Mouse (Mus musculus): ENCODE measurements around the gene Wdr44.
"Not testable (repeated sequence)": the region's sequence is repeated elsewhere in the genome, so short reads cannot be mapped to it uniquely, and the experiment has no call there.

The Wdr44 gene

DNA sequence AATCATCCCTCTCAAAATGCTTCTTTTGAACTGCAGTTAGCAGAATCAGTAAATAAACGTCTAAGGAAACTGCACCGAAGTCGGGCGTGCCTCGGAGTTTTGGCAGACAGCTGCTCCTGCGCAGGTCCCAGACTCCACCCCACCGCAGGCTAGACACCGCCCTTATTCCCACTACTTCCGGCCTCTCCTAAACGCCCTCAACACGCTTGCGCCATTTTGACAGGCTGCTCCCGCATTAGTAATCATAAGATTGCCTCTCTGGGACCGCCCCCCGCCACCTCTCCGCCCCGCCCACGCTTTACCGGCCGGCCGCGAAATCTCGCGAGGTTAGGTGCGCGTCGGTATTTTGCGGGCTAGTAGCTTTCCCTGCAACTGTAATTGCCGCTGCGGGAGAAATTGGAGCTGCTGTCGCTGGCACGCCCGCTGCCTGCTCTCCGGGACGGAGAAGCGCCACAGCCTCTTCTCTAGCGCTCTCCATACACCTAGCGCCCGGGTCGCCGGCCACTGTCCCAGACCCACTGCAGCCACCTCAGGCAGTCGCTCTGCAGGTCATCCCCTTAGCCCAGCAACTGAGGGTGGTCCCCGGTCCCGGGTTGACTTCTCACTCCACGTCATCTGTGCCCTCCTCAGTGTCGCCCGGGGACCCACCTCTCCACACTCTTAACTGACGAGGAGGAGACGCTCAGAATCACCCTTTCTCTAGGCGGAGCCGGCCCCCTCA is at the start of gene Wdr44:
Gene Wdr44 (plus strand): TSS at position 330 of the 721 bp plus-strand sequence.
- DNase-seq (ENCODE audit: low read depth, low spot score): peak; percentile 81

DNA sequence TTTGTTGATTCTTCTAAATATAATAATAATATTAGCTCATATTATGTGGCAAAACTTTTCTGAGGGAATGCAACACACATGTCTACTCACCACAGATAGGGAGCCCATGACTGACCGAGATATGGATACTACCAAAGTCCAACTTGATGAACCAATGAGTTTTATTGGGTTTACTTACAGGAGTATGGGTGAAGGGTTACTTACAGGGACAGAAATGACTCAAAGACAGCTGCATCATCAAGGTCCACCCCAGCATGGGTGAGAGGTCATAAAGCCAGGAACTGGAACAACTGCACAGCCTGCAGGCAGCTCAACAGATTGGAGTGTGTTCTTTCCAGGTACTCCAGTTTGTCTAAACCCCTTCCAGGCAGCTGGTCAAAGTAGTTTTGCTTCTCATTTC is 44.5 kb upstream of the Wdr44 start:
- DNase-seq (ENCODE audit: low read depth, low spot score): no peak

DNA sequence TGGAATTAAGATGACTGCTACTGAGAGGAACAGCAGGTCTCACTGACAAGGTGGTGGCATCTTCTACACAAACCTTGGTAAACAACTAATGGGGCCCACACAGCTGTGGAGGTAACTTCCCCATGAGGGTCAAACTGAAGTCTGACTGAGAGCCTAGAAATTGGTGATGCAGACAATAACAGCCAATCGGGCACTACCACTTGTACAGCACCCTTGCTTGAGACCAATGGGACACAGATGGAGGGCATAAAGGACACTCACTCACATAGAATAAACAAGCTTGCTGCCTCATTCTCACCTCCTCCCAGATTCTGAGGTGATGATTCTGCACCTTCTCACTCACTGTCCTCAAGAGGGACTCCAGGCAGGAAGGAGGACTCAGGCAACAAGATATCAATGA is 30.6 kb upstream of the Wdr44 start:
- DNase-seq (ENCODE audit: low read depth, low spot score): no peak

DNA sequence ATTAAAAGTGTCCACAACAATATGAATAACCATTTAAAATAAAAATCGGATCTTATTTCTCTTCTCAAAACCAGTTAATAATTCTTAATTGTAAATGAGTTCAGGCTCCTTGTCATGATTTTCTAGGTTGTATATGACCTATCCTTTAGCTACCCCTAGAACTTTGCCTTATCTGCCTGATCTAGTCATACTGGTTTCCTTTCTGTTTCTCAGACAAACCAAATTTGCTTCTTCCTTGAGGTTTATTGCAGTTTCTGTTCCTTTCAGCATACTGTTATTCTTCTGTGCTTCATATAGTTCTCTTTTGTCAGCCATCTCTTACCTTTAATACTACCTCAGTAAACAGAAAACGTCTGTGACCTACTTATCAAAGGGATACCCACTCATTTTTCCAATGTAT is 19.7 kb upstream of the Wdr44 start:
- DNase-seq (ENCODE audit: low read depth, low spot score): no peak

DNA sequence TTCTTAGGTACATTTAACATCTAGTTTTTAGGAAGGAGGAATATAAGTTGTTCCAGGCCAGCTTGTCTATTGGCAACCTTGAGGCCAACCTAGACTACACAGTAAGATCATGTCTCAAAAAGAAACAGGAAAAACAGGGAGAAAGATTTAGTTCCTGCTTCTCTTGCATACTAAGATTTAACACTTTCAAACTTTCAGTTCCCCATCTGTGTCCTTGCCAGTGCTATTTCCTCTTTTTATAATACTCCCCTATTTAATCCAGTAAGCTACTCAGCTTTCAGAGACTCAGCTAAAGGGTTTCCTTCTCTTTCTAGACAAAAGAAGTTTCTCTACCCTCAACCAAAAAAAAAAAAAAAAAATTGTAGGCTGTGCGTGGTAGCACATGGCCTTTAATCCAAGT is 17.4 kb upstream of the Wdr44 start:
- DNase-seq (ENCODE audit: low read depth, low spot score): no peak

DNA sequence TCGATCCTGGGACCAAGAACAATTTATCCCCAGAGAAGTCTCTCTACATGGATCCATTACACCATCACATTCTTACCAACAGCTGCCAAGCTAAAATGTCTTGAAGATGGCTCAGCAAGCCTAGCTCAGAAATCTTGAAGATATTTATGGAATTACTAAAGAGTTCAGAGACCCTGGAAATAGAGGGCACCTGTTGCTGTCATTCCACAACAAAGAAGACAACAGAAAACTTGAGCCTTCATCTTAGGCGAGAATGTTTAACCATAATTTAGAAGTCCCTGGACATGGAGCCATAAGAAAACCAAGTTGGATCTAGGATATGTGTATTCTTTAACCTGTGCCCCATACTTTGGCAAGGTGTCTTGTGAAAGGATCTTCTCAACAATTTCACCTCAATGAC is 16.3 kb upstream of the Wdr44 start:
- DNase-seq (ENCODE audit: low read depth, low spot score): no peak

DNA sequence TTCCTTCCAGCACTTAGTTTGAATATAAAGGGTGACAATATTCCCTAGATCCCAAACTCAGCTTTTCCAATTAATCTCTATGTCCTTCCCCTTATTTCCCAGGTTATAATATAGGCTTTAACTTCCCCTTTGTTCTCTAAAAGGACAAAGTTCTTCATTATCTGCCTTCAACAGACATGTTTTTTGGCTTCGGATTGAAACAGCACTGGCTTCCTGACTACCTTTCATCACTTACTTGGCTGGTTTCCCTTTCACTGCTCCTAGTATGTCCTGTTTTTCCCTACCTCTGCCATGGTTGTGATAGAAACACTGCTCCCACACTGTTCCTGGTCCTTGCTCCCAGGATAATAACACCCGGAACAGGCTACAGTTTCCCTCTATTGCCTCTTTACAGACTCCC is 15.3 kb upstream of the Wdr44 start:
- DNase-seq (ENCODE audit: low read depth, low spot score): no peak

DNA sequence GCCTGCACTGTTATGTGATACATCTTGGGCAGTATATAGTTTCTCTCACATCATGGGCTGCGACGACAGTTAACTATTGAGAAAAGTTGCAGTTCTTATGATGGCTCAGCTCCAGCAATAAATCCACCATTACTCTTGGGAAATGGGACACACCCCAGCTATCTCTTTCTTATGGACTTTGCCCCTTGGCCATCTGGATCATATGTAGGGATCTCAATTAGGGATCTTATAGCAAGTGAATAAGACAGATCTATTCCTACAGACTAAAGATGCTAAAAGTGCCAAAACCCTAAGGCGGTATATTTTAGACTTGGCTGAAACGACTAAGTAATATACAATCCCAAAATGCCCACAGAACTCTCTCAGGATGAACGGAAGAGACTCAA is 522 bp upstream of the Wdr44 start:
- DNase-seq (ENCODE audit: low read depth, low spot score): no peak

DNA sequence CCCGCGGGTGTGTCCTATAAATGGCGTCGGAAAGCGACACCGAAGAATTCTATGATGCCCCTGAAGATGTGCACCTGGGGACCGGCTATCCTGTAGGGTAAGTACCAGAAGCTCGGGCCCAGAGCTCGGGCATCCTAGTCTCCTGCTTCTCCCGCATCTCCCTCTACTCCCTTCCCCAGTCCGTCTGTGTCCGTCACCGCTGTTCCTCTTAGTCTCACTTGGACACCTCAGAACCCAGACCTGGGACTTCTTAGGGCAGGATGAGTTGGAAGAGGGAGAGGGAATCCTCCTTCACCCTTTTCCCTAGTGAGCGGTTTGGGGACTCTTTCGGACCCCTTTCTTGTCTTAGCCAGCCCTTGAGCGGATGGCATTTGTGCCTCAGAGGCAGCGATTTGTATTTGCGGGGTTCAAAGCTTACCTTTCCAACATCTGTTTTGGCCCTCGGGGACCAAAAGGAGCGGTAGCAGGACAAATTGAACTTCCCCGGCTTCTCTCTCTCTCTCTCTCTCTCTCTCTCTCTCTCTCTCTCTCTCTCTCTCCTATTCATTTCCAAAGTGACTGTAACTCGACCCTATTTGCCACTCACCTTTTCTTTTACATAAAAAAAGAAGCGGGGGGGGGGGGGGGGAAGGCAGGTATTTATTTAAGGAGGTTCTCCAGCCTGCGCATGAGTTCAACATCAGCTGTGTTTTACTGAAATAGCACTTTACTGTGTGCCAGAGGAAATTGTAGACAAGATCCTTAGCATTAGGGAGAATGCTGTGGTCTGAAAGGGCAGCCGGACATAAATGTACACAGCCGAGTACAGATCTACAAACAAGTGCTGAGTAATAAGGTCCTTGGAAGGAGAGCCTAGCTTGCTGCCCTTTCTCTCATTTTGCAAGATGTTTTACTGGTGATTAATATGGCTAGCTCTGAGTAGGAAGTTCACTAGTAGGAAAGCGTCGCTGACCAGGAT is 871 bp downstream of the Wdr44 start:
- DNase-seq (ENCODE audit: low read depth, low spot score): no peak

DNA sequence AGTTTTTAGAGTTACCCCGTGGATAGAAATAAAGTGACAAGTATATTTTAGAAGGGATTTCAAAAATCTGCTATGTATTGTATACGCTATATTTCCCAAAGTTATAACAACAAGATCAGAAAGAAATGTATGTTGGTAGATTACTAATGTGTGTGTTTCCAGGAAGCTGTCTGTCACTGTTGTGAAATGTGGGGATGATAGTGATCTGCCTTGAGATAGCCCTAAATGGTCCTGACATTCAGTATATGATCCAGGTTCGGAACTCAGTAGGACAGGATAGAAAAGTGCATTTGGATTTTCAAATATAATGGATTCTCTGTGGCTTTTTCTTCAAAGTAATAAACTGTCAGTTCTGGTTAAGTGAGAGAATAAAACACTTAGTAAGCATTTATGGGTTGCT is 1.7 kb downstream of the Wdr44 start:
- no peak for DNase-seq (ENCODE audit: low read depth, low spot score)

DNA sequence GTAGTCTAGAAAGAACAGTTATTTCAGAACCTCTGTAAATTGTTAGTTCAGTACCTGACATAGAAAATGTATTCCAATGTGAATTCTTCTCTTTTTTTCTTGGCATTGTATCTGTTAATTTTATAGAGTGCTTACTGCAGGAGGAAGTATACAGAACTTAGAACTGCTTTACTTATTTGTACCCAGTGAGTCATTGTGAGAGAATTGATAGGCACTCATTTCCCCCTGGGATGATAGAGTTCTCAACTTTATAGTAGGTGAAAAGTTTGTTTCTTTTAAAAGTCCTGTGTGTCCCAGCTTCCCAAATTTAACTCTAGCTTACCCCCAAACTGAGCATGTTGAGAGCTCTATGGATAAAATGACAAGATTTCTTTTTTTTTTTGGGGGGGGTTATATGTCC is 2.3 kb downstream of the Wdr44 start:
- DNase-seq (ENCODE audit: low read depth, low spot score): no peak

DNA sequence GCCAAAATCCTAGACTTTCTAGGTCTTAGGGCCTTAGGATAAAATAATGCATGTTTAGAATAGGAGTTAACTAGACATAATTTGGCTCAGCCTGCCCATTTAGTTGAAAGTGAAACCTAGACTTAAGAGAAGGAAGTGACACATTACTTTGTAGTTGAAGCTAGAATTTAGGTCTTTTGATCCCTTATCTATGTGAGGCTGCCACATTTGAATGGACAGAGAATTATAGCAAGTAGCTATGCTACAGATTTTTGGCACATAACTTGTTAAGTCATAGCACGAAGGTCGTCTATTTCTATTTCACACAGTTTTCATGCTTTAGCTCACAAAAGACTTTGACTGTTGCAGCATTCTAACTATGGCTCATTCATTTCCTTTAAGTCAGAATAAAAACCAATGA is 4.5 kb downstream of the Wdr44 start:
- DNase-seq (ENCODE audit: low read depth, low spot score): no peak

DNA sequence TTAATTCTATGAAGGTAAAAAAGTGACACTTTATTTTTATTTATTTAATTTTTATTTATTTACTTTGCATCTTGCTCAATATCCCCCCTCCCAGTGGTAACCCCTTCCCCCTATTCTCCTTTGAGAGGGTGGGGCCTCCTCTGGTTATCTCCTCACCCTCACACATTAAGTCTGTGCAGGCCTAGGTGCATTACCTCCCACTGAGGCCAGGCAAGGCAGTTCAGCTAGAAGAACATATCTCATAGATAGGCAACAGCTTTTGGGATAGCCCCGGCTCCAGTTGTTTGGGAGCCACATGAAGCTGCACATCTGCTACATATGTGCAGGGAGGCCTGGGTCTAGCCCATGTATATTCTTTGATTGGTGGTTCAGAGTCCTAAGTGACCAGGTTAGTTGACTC is 6.2 kb downstream of the Wdr44 start:
- no peak for DNase-seq (ENCODE audit: low read depth, low spot score)

DNA sequence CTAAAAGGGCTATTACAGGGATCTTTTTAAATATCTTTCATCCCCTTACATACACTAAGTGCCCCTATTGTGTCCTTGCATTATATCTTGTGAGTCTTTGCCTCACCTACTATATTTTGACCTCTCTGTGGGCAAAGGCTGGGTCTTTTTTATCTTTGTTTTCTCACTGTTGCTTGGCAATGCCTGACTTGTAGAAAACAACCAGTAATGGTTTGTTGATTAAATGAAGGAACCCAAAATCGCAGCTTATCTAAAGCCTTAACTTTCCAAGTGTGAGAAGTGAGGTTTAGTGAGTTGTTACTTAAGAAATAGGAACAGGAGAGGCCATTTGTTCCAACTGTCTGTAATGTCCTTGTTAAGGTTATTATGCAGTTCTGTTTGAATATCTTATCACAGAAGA is 24.4 kb downstream of the Wdr44 start:
- no peak for DNase-seq (ENCODE audit: low read depth, low spot score)

DNA sequence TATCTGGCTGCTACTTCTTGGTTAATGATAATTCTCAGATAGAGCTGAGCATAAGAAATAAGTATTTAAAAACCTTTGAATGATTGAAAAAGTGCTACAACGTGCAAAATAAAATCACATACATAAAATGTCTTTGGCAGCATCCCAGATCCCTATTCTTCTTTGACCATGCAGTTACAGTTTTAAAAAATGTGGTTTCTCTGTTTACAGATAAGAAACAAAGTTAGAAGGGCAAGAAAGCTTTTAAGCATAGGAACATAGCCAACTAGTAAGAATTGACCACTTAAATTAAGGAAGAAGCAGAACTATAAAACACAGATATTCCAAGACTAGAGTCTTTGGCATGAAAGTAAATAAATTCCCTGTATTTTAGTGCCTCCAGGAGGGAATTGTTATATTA is 34.6 kb downstream of the Wdr44 start:
- no peak for DNase-seq (ENCODE audit: low read depth, low spot score)

DNA sequence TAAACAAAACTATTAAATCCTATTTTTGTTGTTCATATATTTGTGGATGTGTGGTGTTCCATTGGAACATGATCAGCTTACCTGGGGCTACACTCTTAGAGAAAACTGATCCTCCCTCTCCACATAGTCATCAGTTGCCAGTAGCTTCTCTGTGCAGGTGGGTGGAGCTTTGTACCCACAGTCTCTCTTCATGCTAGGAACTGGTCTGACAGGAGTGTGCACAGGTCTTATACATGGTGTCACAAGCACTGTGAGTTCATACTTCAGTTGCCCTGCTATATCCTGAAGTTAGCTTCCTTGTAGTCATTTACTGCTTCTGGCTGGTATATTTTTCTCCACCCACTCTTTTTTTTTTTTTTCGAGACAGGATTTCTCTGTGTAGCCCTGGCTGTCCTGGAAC is 61.8 kb downstream of the Wdr44 start:
- no peak for DNase-seq (ENCODE audit: low read depth, low spot score)

DNA sequence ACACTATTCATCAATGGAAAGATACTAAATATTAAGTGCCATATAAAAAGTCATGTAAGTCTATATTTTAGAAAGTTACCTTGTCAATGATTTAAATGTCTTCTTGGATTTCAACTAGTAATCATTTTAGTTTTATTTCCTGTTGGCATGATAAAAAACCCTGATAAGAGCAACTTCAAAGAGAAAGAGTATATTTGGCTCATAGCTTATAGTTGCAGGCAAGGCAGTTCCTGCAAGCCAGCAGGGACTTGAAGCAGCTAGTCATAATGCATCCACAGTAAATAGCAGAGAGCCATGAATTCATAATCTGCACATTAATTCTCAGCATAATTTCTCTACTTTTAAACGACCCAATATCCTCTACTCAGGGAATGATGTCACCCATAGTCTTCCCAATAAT is 75.0 kb downstream of the Wdr44 start:
- no peak for DNase-seq (ENCODE audit: low read depth, low spot score)

DNA sequence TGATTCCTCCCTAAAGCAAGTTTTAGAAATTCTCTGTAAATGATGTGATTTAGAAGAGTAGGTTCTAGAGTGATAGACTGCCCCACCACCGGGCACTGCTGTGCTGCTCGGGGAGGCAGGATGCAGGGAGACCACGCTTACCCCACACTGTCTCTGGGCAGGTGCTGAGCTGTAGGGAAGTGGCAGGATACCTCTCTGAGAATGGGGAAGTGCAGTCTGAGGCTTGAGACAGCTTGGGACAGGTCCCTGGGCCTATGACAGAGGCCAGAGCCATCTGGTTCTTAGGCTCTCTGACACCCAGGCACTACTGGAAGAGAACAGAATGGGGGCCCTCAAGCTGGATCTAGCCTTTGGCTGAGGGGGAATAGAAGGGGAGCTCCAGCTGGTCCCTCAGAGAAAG is 114.3 kb downstream of the Wdr44 start:
- DNase-seq (ENCODE audit: low read depth, low spot score): no peak

DNA sequence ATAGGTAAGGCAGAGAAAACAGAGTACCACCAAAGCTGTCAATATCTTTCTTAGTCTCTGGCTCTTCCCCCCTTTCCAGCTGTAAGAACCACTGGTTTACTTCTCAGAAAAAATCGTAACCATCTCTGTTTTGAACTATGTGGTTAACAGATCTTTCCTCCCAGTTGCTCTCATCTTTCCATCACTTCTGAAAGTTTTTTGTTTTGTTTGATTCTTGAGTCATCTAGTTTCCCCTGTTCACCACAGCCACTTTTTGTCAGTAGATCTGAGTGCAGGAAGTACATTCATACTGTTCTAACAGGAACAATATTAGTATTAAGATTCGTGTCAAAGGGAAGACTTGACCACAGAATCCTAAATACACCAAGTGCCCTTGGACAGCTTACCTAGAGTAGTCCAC is 117.5 kb downstream of the Wdr44 start:
- DNase-seq (ENCODE audit: low read depth, low spot score): no peak

DNA sequence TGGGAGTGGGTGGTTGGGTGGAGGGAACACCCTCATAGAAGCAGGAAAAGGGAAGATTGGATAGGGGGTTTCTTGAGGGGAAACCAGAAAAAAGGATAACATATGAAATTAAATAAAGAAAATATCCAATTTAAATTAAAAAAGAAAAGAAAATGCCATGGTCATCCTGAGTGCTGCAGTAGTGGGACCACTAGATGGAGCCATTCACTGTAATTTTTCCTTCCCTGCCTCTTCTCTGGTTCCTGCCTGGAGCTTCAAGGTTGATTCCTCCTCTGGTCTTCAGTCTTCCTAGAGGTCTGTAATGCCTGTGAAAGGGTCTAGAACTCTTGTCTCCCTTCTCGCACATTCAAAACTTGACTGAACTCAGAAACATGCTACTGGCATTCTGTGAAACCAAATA is 120.4 kb downstream of the Wdr44 start:
- not testable (repeated sequence) for DNase-seq (ENCODE audit: low read depth, low spot score)

DNA sequence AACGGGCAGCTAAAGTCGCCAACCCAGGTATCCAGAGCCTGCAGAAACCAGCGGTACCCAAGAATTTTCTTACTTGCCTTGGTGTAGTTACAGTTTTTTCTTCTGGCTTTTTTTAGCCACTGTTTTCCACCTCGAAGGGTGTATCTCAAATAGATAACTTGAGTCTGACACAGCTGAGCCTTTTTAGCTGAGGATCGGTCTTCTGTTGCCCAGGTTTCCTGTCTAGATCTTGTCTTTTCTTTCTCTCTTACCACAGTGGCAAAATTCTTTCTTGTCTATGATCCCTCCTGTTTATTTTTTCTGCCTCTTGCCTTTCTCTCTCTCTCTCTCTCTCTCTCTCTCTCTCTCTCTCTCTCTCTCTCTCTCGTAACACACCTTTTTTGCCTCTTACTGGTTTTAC is 130.0 kb downstream of the Wdr44 start:
- DNase-seq (ENCODE audit: low read depth, low spot score): not testable (repeated sequence)

DNA sequence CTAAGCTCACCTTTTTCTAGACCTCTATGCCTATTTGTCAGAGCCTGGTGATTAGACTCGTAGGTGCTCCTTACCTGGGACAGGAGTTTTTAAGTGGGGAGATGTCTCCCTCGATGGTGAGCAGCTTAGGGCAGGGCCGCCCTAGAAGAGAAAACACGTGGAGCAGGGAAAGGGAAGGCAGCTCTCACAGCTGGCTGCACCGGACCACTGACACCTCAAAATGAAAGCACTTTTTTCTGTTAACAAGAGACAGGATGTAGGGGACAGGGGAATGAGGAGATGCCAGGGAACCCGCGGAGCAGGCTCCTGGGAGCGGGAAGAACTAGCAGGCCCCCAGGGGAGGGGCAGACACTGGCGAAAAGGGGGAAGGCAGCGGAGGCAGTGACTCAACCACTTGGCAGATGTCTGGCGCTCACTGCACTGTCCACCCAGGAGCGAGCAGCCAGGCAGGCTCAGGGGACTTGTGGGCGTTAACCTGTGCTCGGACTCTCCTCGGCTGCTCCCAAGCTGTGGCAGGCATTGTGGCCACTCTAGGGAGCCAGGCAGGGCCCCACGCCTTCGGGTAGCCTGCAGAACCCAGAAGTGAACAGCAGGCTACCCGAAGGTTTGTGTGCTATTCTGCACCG is 130.7 kb downstream of the Wdr44 start:
- DNase-seq (ENCODE audit: low read depth, low spot score): no peak

DNA sequence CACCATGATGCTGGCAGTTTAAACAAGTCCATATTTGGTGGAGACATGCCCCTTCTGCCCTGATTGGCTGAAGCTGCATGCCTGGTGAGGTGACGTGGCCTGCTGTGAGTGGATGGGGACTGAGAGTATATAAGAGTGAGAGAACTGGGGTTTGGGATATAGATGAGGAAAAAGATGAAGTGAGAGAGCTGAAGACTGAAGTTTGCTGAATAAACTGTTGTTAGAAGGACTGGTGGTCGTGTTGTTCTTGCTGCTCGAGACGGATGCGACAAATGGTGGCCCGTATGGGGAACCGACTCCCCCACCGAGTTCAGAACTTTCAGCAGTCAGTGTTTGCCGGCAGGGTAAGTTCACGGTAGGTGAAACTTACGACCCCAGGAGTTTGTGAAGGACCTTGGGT is 140.9 kb downstream of the Wdr44 start:
- not testable (repeated sequence) for DNase-seq (ENCODE audit: low read depth, low spot score)

All from brain, embryonic 18.5 days (tissue).